Mouse (Mus musculus) cerebellum, adult 9-11 months (tissue): ENCODE data around the gene Prph.

Experiments
- DNase-seq: peaks from one replicate; pipeline ENCODE4 v3.0.0; 2022

Prph gene

GRCm38 (mm10) chr15:99055040-99055439 is at the start of gene Prph:
TSS of gene Prph (plus strand) at chr15:99055174.
- DNase-seq: no peak

GRCm38 (mm10) chr15:99008801-99009241 is 46.2 kb upstream of the Prph start:
- no peak for DNase-seq

- DNase-seq: no peak
These were observed 44.1 kb upstream of the Prph start for GRCm38 (mm10) chr15:99010896-99011295.

- DNase-seq: no peak
These were observed 43.0 kb upstream of the Prph start for GRCm38 (mm10) chr15:99011946-99012345.

GRCm38 (mm10) chr15:99014496-99015030 is 40.4 kb upstream of the Prph start:
- no peak for DNase-seq

GRCm38 (mm10) chr15:99017355-99017761 is 37.6 kb upstream of the Prph start:
- DNase-seq: no peak

- no peak for DNase-seq
These were observed 37.0 kb upstream of the Prph start for GRCm38 (mm10) chr15:99017986-99018385.

GRCm38 (mm10) chr15:99018630-99019029 is 36.3 kb upstream of the Prph start:
- no peak for DNase-seq

GRCm38 (mm10) chr15:99019436-99019835 is 35.5 kb upstream of the Prph start:
- DNase-seq: no peak

- no peak for DNase-seq
These were observed 34.8 kb upstream of the Prph start for GRCm38 (mm10) chr15:99020171-99020570.

GRCm38 (mm10) chr15:99021255-99021654 is 33.7 kb upstream of the Prph start:
- no peak for DNase-seq

- DNase-seq: peak; percentile 38
These were observed 30.2 kb upstream of the Prph start for GRCm38 (mm10) chr15:99024668-99025314.

GRCm38 (mm10) chr15:99025414-99025813 is 29.6 kb upstream of the Prph start:
- DNase-seq: no peak

GRCm38 (mm10) chr15:99026259-99026658 is 28.7 kb upstream of the Prph start:
- DNase-seq: no peak

- DNase-seq: no peak
These were observed 27.9 kb upstream of the Prph start for GRCm38 (mm10) chr15:99027116-99027515.

GRCm38 (mm10) chr15:99028874-99029458 is 26.0 kb upstream of the Prph start:
- no peak for DNase-seq

GRCm38 (mm10) chr15:99029619-99030584 is 25.1 kb upstream of the Prph start, which contains the start of gene Tuba1c:
TSS of gene Tuba1c (plus strand) at chr15:99029891.
- no peak for DNase-seq

- DNase-seq: no peak
These were observed 24.2 kb upstream of the Prph start for GRCm38 (mm10) chr15:99030585-99031387.

- no peak for DNase-seq
These were observed 23.6 kb upstream of the Prph start for GRCm38 (mm10) chr15:99031388-99031675.

- no peak for DNase-seq
These were observed 22.8 kb upstream of the Prph start for GRCm38 (mm10) chr15:99032041-99032725.

- DNase-seq: no peak
These were observed 22.2 kb upstream of the Prph start for GRCm38 (mm10) chr15:99032726-99033250.
